Mouse (Mus musculus): Measurements from ENCODE around the gene Slc13a2. TPM values are rescaled to one million over a fixed set of nuclear protein-coding genes. Genes with fewer than 3 reads are reported as not detected.

Slc13a2 gene
- polyA plus RNA-seq, 1 experiment from 2014 or later: not detected

DNA sequence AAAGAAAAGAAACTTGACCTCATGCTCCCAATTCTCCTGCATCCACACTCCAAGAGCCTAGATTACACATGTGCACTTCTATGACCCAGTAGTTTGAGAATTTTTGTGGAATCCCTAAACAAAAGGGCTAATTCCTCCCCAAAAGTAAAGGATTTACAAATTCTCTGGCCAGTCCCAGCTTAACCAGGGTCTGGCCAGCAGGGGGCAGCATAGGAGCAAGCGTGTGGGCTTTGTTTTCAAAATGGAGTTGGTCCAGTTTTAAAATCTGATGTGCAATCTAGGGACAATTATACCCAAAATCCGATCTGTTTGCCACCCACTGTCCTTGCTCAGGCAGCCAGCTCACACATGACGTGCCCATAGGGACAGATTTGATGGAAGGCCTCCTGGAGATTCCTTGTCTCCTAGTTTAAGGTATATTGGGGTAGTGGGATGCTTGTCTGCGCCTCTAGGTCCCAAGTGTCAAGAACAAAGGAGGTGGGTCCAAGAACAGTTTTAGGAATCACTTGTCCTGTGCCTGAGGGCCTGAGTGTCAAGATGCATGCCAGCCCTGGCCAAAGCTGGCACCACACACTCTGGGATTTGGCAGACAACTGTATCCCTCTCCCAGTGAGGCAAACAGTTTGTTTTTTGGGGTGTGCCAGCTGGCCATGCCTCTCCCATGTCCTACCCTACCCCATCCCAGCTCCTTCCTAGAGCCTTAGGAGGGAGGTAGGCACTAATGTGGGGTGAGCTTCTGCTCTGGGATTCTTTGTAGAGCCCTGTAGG, 66.4 kb downstream of the Slc13a2 start:
- no peaks in the 10 kb centered on the region for H3K36me3 ChIP-seq
- peak; percentile 91 for DNase-seq (ENCODE audit: low spot score)
- peak overlapping the region; percentile 66 for H3K27ac ChIP-seq
- H3K27me3 ChIP-seq (ENCODE audit: low read depth, poor library complexity, severe bottlenecking): peaks cover 16% of the 10 kb centered on the region
- WGBS: 34% methylated on average over 4 of the region's 4 CpGs
- H3K4me1 ChIP-seq: peaks cover 17% of the 10 kb centered on the region
- no peak overlapping the region for H3K4me3 ChIP-seq
- no peaks in the 10 kb centered on the region for H3K9me3 ChIP-seq (replicated peaks)

- H3K4me3 ChIP-seq: no peak overlapping the region
- peaks cover 4% of the 10 kb centered on the region; the same call in 1 of the 2 replicates for H3K36me3 ChIP-seq
- no peaks in the 10 kb centered on the region for H3K9me3 ChIP-seq (replicated peaks)
- no peak overlapping the region for H3K27ac ChIP-seq
- 86% methylated on average over 6 of the region's 6 CpGs for WGBS
- H3K27me3 ChIP-seq (ENCODE audit: low read depth, poor library complexity, severe bottlenecking): peaks cover 16% of the 10 kb centered on the region
- DNase-seq (ENCODE audit: low spot score): no peak
- H3K4me1 ChIP-seq: peaks cover 12% of the 10 kb centered on the region
Observed at GRCm38 (mm10) chr11:78354905-78355304, 67.1 kb downstream of the Slc13a2 start.

DNA sequence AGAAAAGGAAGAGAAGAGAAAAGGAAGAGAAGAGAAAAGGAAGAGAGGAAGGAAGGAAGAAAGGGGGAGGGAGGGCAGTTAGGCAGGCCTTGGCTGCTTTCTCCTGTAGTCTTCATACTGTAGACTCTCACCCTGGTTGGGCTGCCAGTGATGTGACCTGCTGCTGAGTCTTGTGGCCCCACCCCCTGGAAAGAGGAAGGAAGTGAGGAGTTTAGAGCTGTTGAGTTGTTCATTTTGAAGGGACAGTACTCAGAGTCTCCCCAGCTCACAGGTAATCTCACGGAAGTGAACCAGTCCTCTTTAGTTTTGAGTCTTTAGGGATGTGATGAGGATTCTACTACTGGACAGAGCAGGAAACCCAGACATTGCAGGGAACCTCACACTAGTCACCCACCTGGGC, 68.9 kb downstream of the Slc13a2 start:
- Histone ChIP-seq H3K4me3 (no peak overlapping the region), H3K36me3 (peaks cover 22% of the 10 kb centered on the region), H3K27me3 (ENCODE audit: low read depth, poor library complexity, severe bottlenecking) (peaks cover 5% of the 10 kb centered on the region; the same call in 1 of the 2 replicates), H3K27ac (no peak overlapping the region), H3K9me3 (replicated peaks) (no peaks in the 10 kb centered on the region), H3K4me1 (peaks cover 11% of the 10 kb centered on the region)
- 81% methylated on average over 1 of the region's 1 CpGs for WGBS
- DNase-seq (ENCODE audit: low spot score): no peak

GRCm38 (mm10) chr11:78349441-78350358, 72.3 kb downstream of the Slc13a2 start:
- Histone ChIP-seq H3K4me3 (no peak overlapping the region), H3K27ac (no peak overlapping the region), H3K4me1 (peaks cover 31% of the 10 kb centered on the region), H3K36me3 (peaks cover 41% of the 10 kb centered on the region), H3K27me3 (ENCODE audit: low read depth, poor library complexity, severe bottlenecking) (no peaks in the 10 kb centered on the region), H3K9me3 (replicated peaks) (no peaks in the 10 kb centered on the region)
- DNase-seq (ENCODE audit: low spot score): no peak
- 82% methylated on average over 4 of the region's 4 CpGs for WGBS

DNA sequence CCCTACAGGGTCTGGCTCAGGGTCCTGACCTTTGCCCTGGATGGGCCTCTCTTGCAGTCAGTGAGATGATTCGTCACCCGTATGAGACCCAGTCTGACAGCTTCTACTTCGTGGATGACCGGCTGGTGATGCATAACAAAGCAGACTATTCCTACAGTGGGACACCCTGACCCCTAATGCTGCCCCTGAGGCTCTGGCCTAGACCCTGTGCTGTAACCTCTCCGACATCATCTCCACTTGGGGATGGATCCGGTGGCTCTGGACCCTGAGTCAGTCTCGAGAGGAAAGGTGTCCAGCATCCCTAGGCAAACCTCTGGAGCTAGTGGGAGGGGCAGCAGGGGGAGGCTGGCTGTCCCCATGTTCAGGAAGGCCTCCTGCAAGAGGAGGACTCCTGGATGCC, 73.5 kb downstream of the Slc13a2 start:
- DNase-seq (ENCODE audit: low spot score): no peak
- Histone ChIP-seq H3K4me1 (peaks cover 42% of the 10 kb centered on the region), H3K27me3 (ENCODE audit: low read depth, poor library complexity, severe bottlenecking) (no peaks in the 10 kb centered on the region), H3K36me3 (peaks cover 42% of the 10 kb centered on the region), H3K4me3 (no peak overlapping the region), H3K27ac (no peak overlapping the region), H3K9me3 (replicated peaks) (no peaks in the 10 kb centered on the region)
- 41% methylated on average over 7 of the region's 7 CpGs for WGBS

- no peak for DNase-seq (ENCODE audit: low spot score)
- Histone ChIP-seq H3K27ac (peak overlapping the region; percentile 19; the same call in 1 of the 2 replicates), H3K36me3 (peaks cover 42% of the 10 kb centered on the region), H3K4me3 (no peak overlapping the region), H3K27me3 (ENCODE audit: low read depth, poor library complexity, severe bottlenecking) (no peaks in the 10 kb centered on the region), H3K9me3 (replicated peaks) (no peaks in the 10 kb centered on the region), H3K4me1 (peaks cover 48% of the 10 kb centered on the region)
- WGBS: 82% methylated on average over 9 of the region's 9 CpGs
Observed at GRCm38 (mm10) chr11:78347908-78348307, 74.1 kb downstream of the Slc13a2 start.

Other genes starting within 250 kb of the Slc13a2 start
- 17.3 and 19.9 TPM in 2 replicates for gene Nek8, start 245.5 kb downstream of the Slc13a2 start, polyA plus RNA-seq (2016; fragmentation: Nextera tagmentation; extraction: Ambion mirVana)
- 10.0 and 13.1 TPM in 2 replicates for gene Tlcd1, start 245.5 kb downstream of the Slc13a2 start, polyA plus RNA-seq (2016; fragmentation: Nextera tagmentation; extraction: Ambion mirVana)
- 1,157 and 1,293 TPM in 2 replicates for gene Rpl23a, start 238.6 kb downstream of the Slc13a2 start, polyA plus RNA-seq (2016; fragmentation: Nextera tagmentation; extraction: Ambion mirVana)
- 139 and 141 TPM in 2 replicates for gene Rab34, start 233.8 kb downstream of the Slc13a2 start, polyA plus RNA-seq (2016; fragmentation: Nextera tagmentation; extraction: Ambion mirVana)
- gene Proca1, start 228.8 kb downstream of the Slc13a2 start, polyA plus RNA-seq (2016; fragmentation: Nextera tagmentation; extraction: Ambion mirVana): 0.88 and 1.6 TPM in 2 replicates
- gene Sdf2, start 176.5 kb downstream of the Slc13a2 start, polyA plus RNA-seq (2016; fragmentation: Nextera tagmentation; extraction: Ambion mirVana): 40.9 and 43.8 TPM in 2 replicates
- gene Supt6, start 176.2 kb downstream of the Slc13a2 start, polyA plus RNA-seq (2016; fragmentation: Nextera tagmentation; extraction: Ambion mirVana): 38.2 and 41.6 TPM in 2 replicates
- 63.6 and 68.9 TPM in 2 replicates for gene 2610507B11Rik, start 160.5 kb downstream of the Slc13a2 start, polyA plus RNA-seq (2016; fragmentation: Nextera tagmentation; extraction: Ambion mirVana)
- 0.31 TPM in 2 replicates for gene BC030499, start 131.4 kb downstream of the Slc13a2 start, polyA plus RNA-seq (2016; fragmentation: Nextera tagmentation; extraction: Ambion mirVana)
- 72.8 and 84.8 TPM in 2 replicates for gene Spag5, start 120.7 kb downstream of the Slc13a2 start, polyA plus RNA-seq (2016; fragmentation: Nextera tagmentation; extraction: Ambion mirVana)
- 2.0 and 4.3 TPM in 2 replicates for gene Aldoc, start 99.2 kb downstream of the Slc13a2 start, polyA plus RNA-seq (2016; fragmentation: Nextera tagmentation; extraction: Ambion mirVana)
- 80.3 and 83.6 TPM in 2 replicates for gene Pigs, start 93.8 kb downstream of the Slc13a2 start, polyA plus RNA-seq (2016; fragmentation: Nextera tagmentation; extraction: Ambion mirVana)
- gene Unc119, start 78.7 kb downstream of the Slc13a2 start, polyA plus RNA-seq (2016; fragmentation: Nextera tagmentation; extraction: Ambion mirVana): 77.9 and 83.0 TPM in 2 replicates
- gene Foxn1, start 35.7 kb downstream of the Slc13a2 start, polyA plus RNA-seq (2016; fragmentation: Nextera tagmentation; extraction: Ambion mirVana): 0.06 TPM in 1 of 2 replicates, not detected in the other
- gene Slc46a1, start 43.5 kb upstream of the Slc13a2 start, polyA plus RNA-seq (2016; fragmentation: Nextera tagmentation; extraction: Ambion mirVana): 15.0 and 18.1 TPM in 2 replicates
- gene Sarm1, start 75.5 kb upstream of the Slc13a2 start, polyA plus RNA-seq (2016; fragmentation: Nextera tagmentation; extraction: Ambion mirVana): 2.3 and 2.5 TPM in 2 replicates
- 0.11 TPM in 1 of 2 replicates, not detected in the other for gene Vtn, start 76.9 kb upstream of the Slc13a2 start, polyA plus RNA-seq (2016; fragmentation: Nextera tagmentation; extraction: Ambion mirVana)
- not detected in 2 replicates for gene Sebox, start 81.2 kb upstream of the Slc13a2 start, polyA plus RNA-seq (2016; fragmentation: Nextera tagmentation; extraction: Ambion mirVana)
- gene Tmem199, start 90.0 kb upstream of the Slc13a2 start, polyA plus RNA-seq (2016; fragmentation: Nextera tagmentation; extraction: Ambion mirVana): 73.7 and 85.5 TPM in 2 replicates
- 179 TPM in 2 replicates for gene Poldip2, start 90.0 kb upstream of the Slc13a2 start, polyA plus RNA-seq (2016; fragmentation: Nextera tagmentation; extraction: Ambion mirVana)
- 92.4 and 94.1 TPM in 2 replicates for gene Tnfaip1, start 114.1 kb upstream of the Slc13a2 start, polyA plus RNA-seq (2016; fragmentation: Nextera tagmentation; extraction: Ambion mirVana)
- gene Ift20, start 114.1 kb upstream of the Slc13a2 start, polyA plus RNA-seq (2016; fragmentation: Nextera tagmentation; extraction: Ambion mirVana): 85.7 and 97.9 TPM in 2 replicates
- 87.7 and 104 TPM in 2 replicates for gene Tmem97, start 128.6 kb upstream of the Slc13a2 start, polyA plus RNA-seq (2016; fragmentation: Nextera tagmentation; extraction: Ambion mirVana)

All from limb, embryonic 10.5 days (tissue).